Mouse (Mus musculus) ES-E14 (cell line): ENCODE data around the gene Med6.

Experiments
- CHD2 ChIP-seq: IDR thresholded peaks from 2 replicates; pipeline ENCODE4 v1.6.1; 2014; ENCODE audit warnings: mild to moderate bottlenecking, low read depth, low read length, inconsistent platforms
- MAFK ChIP-seq: IDR thresholded peaks from 2 replicates; pipeline ENCODE4 v1.6.1; 2014; ENCODE audit warnings: mild to moderate bottlenecking, low read depth, low read length, inconsistent platforms; ENCODE audit not compliant: insufficient read depth

DNA sequence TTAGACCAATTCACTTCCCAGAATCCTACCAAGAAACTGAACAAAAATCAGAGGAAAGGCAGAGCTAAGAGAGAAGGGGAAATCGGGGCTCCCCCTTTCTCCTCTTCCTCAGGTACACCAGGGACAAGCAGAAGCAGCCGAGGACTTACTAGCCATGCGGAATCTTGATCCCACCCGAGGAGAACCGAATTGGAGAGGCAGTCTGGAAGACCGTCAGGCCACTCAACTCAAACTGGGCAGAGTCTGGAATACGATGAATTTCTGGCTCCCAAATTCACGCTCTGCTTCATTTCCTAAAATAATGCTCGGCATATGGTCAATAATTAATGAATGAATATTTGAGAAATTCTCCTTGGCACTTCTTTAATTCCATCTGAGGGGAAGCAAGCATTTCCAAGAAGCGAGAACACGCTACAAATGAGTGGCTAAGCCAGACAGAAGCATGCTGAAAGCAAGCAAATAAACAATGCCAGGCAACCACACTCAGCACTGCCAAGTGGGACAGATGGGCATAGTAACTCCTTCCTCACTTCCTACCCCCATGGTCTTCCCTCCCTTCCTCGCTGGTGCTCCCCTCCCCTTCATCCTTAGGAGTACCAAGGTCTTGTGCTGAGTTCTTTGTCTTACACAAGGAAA, 31.5 kb upstream of the Med6 start:
- TF ChIP-seq MAFK (no peak), CHD2 (no peak)
